Mouse (Mus musculus): ENCODE results near the gene Agr3. TPM values are rescaled to one million over a fixed set of nuclear protein-coding genes. Genes with fewer than 3 reads are reported as not detected.

Gene Agr3
- polyA plus RNA-seq (2017; shearing (Covaris generic)): not detected

DNA sequence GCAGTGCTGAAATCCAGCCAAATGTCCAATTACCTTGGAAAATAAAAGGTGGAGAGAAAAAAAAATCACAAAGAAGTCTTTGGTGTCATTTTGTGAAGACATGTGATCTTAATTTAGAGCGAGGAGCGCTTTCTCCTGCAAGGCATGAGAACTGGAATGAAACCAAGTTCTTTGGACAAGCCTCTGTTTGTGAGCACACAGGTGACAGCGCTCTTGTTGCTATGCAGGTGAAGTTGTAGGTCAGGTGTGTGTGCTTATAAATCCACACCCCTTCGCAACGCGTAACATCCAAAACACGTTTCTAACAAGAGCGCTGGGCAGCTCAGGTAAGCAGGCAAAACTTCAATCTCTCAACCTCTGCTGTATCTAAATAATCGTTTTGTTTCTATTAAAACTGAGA is at the start of gene Agr3:
TSS of gene Agr3 (plus strand) at position 219 of the 400 bp plus-strand sequence.
- ATAC-seq: no peak

- no peak for ATAC-seq
Observed at GRCm38 (mm10) chr12:35884892-35885558, 40.4 kb upstream of the Agr3 start.

- no peak for ATAC-seq
Observed at GRCm38 (mm10) chr12:35889383-35889782, 36.0 kb upstream of the Agr3 start.

DNA sequence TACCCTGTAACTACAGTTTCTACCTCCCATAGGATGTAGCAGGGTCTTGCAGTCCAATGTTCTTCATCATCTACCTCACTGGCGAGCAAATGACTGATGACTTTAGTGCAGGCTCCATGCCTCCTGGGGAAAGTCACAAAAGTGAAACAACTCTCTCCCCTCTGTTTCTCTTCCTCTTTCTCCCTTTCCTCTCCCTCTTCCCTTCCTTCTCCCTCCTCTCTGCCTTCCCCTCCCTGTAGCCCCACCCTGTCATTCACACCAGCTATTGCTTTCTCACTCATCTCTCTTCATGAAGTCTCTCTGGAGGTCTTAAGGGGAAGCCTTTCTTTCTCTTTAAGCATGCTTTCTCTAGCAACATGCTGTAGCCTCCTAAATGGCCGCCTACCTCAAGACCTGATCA is 34.7 kb upstream of the Agr3 start:
- ATAC-seq: no peak

- ATAC-seq: no peak
Observed at GRCm38 (mm10) chr12:35894304-35894900, 31.0 kb upstream of the Agr3 start.

GRCm38 (mm10) chr12:35895875-35896763 is 29.3 kb upstream of the Agr3 start:
- peak; percentile 49 for ATAC-seq

GRCm38 (mm10) chr12:35896764-35897282 is 28.6 kb upstream of the Agr3 start:
- peak; percentile 26 for ATAC-seq

GRCm38 (mm10) chr12:35910632-35911031 is 14.8 kb upstream of the Agr3 start:
- no peak for ATAC-seq

GRCm38 (mm10) chr12:35915813-35916212 is 9.6 kb upstream of the Agr3 start:
- peak; percentile 64 for ATAC-seq

DNA sequence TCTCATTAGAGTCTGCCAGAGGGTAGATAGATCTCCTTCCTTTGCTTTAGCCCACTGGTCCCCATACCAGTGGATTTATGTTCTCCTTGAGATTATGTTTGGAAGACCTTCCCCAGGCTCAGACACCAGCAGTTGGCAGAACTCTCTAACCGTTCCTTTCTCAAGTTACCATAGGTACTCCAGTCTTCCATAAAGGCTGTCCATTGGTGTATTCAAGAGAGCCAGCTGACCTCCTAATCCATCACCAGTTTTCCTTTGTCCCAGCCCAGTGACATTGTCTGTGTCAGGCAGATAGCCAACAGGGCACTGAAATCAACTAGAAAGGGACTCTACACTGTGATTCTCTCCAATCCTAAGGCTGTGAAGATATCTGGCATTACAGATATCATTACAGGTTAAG is 9.0 kb upstream of the Agr3 start:
- no peak for ATAC-seq

DNA sequence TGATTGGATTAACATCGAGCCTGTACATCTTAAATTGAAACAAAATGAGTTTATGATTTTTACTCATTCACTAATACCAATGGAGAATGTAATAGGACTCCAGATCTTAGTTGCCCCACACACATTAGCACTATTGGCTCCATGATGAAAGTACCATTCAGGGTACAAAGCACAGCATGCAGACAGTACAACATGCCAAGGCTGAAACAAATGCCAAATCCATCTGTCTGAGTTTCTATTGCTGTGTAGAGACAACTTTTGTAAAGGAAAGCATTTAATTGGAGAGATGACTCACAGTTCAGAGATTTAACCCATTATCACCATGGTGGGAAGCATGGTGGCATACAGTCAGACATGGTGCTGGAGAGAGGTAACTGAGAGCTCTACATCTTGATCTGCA is 7.4 kb upstream of the Agr3 start:
- ATAC-seq: no peak

GRCm38 (mm10) chr12:35927804-35928203 is 2.4 kb downstream of the Agr3 start:
- peak; percentile 76 for ATAC-seq

DNA sequence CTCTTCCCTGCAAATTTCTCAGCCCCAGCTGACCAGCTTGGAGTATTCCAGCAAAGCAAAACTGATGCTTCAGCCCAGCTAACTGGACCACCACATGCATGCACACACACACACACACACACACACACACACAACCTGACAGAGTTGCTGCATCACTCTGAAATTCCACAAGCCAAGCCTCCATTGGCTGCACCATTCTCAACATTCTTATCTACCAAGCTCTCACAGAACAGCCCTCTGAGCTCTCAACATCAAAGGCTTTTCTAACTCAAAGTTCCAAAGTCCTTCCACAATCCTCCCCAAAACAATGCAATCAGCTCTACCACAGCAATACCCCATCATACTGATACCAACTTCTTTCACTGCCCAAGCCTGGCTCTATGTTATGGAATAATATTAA is 7.4 kb downstream of the Agr3 start:
- ATAC-seq: no peak

GRCm38 (mm10) chr12:35951757-35952156 is 26.3 kb downstream of the Agr3 start:
- no peak for ATAC-seq

GRCm38 (mm10) chr12:35957235-35957634 is 31.8 kb downstream of the Agr3 start:
- peak; percentile 83 for ATAC-seq

DNA sequence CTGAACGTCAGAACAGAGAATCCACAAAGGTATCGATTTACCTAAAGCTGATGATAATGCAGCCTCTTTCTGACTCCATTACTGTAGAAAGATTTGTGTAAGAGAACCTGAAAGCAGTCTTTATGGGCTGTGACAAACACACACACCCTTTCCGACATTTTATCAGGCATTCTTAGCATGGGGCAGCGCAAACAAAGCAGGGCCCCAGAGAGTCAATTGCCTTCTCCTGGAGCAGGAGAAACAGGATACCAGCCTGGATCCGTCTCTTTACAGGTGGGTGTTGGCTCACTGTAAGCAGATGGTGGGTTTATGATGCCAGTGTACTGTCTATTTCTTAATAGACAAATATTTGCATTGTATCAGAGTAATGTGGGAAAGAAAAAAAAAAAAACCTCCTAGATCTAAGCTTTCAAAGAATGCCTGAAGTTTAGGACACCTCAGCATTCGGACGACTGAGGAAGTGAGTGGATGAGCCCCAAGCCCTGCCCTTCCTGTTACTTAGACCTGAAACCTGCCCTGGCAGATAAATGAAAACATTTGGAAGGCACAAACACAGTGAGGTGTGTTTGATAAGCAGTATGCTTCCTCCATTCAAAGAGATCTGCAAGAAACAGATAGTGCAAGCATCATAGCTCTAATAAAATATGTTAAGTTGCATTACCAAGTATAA is 40.8 kb downstream of the Agr3 start:
- no peak for ATAC-seq

- no peak for ATAC-seq
Observed at GRCm38 (mm10) chr12:35966768-35967141, 41.3 kb downstream of the Agr3 start.

- ATAC-seq: no peak
Observed at GRCm38 (mm10) chr12:35975898-35976297, 50.5 kb downstream of the Agr3 start.

DNA sequence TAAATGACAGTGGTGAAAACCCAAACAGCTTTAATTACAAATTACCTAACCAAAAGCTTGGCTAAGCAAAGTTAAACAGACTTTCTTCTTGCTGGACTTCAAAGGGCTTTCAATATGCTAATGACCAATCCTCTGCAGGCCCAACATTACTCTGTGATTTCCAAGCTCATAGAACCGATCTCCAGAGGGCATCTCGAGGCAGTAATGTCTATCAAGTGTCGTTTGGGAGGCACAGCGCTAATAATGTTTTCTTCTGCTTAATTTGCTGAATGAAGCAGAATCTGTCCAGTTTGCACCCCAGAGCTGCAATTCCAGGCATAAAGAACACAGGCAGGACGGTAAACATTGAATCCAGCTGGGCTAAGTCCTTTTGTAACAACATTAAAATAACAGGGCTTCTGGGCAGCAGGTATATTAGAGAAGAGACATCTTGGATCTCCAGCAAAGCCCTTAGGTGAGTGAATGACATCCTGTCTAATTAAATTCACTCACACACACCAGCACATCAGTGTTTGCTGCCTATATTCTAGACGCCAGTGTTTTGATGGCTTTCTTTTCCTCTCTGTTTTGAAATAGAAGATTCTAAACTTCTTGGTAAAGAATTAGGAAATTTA is 52.3 kb downstream of the Agr3 start:
- ATAC-seq: no peak

DNA sequence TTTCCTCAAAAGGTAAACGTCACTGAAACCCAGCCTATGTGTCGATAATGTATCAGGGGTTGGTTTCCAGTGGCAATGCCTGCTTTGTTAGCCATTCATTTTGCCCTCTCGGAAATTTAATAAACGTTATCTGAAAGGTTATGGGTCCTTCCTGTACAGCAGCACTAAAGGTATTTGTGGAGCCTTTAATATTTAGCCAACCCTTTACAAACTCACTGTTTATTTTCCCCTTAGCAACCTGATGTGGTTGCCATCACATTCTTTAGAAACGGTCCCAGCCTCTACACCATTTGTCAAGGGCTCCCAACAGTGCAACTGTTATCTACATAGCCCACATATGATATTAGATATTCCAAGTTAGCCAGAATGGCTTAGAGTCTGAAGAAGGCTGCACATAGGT is 54.2 kb downstream of the Agr3 start:
- no peak for ATAC-seq

GRCm38 (mm10) chr12:35981732-35982360 is 56.4 kb downstream of the Agr3 start:
- no peak for ATAC-seq

DNA sequence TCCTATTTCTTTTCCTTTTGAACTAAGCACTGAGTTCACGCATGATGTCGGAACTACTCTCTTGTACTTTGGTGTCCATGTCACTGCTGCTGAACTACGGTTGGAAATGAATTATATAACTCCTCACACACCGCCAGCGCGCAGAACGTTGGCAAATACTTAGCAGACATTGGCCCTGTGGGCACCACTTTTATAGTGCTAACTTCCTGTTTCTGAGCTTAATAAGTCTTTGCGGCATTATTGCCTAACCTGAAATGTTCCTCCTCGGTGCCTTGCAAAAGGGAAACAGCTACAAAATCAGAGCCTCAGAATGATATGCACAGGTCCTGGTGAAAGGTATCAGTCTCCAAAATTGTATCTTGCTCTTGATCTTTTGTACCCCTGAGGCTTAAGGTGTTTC is 58.1 kb downstream of the Agr3 start:
- ATAC-seq: no peak
